Mouse (Mus musculus): ENCODE measurements at regions not wholly inside any gene's neighbourhood (a gene's known extent, or its start where the extent isn't known, plus 50 kb on each side); places are given as distances from the start of the nearest gene placed in this dataset.

- TF ChIP-seq POLR2A (IDR thresholded peaks at IDR 0.05; ENCODE audit: low read depth, low read length), result no peak
- TF ChIP-seq CTCF (IDR thresholded peaks at IDR 0.05; ENCODE audit: borderline replicate concordance, insufficient read depth, low read length), result no peak
These were observed 111.5 kb upstream of the Med13l start for GRCm38 (mm10) chr5:118448884-118449515.
